Mouse (Mus musculus) spleen, adult 2 months (tissue): Measurements from ENCODE around the gene Fcgrt.

Source experiments
- CTCF ChIP-seq: fragments of 200-500 bp; IDR thresholded peaks from 2 replicates; pipeline ENCODE4 v1.5.1; 2011; ENCODE audit warnings: mild to moderate bottlenecking, inconsistent platforms; ENCODE audit not compliant: insufficient read depth, insufficient read length, insufficient replicate concordance; ENCODE audit errors: extremely low read depth
- POLR2A ChIP-seq: fragments of 200-500 bp; IDR thresholded peaks from 2 replicates; pipeline ENCODE4 v1.6.1; 2011; ENCODE audit warnings: low read depth, low read length, inconsistent platforms

DNA sequence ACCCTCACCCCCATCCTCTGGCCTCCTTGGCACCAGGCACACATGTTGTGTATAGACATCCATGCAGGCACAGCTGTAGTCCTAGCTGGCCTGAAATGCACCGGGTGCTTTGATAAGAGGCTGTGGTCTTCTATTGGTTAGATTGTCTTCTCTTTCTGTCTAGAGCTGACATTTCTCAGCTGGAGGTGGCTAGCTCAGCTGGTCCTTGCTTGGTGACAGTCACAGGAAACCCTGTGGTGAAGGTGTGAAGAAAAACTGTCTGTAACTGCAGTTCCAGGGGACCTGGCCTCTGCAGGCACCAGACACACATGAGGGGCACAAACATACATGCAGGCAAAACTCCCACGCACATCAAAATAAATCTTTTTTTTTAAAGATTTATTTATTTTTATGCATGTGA lies 34.0 kb downstream of the Fcgrt start:
- no peak for TF ChIP-seq CTCF
- TF ChIP-seq POLR2A: no peak
